Mouse (Mus musculus): Measurements from ENCODE around the gene Stk39. TPM values are rescaled to one million over a fixed set of nuclear protein-coding genes. Genes with fewer than 3 reads are reported as not detected.
A peak's percentile ranks its signal among the peaks of the same experiment; 100 is the strongest.

Gene Stk39
- polyA plus RNA-seq, 1 experiment from 2014 or later, result 11.8 TPM

DNA sequence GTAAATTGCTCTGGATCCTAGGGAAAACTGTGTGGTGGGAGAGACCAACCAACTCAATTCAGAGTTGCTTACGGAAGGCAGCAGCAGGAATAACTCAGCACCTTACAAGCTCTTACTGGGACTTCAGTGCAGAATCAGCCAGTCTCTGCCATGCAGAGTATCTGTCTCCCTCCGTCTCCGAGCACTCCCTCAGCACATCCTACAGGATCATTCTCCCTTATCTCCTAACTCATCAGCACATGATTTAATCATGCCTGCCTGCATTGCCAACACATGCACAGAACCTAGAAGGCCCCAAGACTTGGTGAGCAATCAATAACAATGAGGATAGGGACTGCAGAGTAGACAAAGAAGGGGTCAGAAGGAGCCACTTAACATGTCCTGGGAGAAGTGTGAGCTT, 2.6 kb downstream of the Stk39 start:
- peaks cover 8% of the 10 kb centered on the region; the same call in 1 of the 2 replicates for H3K4me1 ChIP-seq (ENCODE audit: insufficient read depth, low read depth, low read length)
- no peak overlapping the region for H3K4me3 ChIP-seq (ENCODE audit: low read depth, low read length)
- H3K27ac ChIP-seq (ENCODE audit: low read length), result no peak overlapping the region
- H3K27me3 ChIP-seq (replicated peaks; ENCODE audit: insufficient read depth, low read length), result no peaks in the 10 kb centered on the region
- WGBS, result 96% methylated on average over 3 of the region's 3 CpGs
- no peak for TF ChIP-seq CTCF (IDR thresholded peaks at IDR 0.05)
- no peak for TF ChIP-seq EP300 (IDR thresholded peaks at IDR 0.05)
- H3K4me2 ChIP-seq (replicated peaks; ENCODE audit: low read depth, low read length), result no peak overlapping the region
- no peak overlapping the region for H3K9ac ChIP-seq (replicated peaks; ENCODE audit: low read depth)
- no peak for ATAC-seq
- no peak for DNase-seq (ENCODE audit: low spot score)
- H3K36me3 ChIP-seq (ENCODE audit: insufficient read depth, low read length), result no peaks in the 10 kb centered on the region
- no peaks in the 10 kb centered on the region for H3K9me3 ChIP-seq (ENCODE audit: low read length)

DNA sequence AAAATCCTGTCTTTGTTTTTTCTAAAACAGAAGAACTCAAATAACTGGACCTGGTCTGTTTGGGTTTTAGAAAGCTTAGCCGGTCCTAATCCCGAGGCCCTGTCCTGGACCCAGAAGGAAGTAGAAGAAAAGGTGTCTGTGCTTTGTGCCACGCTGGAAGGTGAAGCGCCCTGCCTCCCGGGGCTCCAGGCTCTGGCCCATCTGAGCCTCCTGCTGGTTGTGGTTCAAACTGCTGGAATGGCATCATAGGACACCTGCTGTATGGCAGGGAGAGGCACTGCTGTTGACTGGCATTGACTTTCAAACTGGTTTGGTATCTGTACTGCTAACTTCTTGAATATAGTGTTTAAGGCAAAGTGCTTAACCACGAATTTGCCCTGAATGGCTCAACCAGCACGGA, 3.4 kb downstream of the Stk39 start:
- WGBS, result 51% methylated on average over 7 of the region's 7 CpGs
- ATAC-seq (no peak), DNase-seq (ENCODE audit: low spot score) (peak; percentile 69)
- no peak overlapping the region for H3K4me3 ChIP-seq (ENCODE audit: low read depth, low read length)
- no peaks in the 10 kb centered on the region for H3K36me3 ChIP-seq (ENCODE audit: insufficient read depth, low read length)
- peaks cover 8% of the 10 kb centered on the region; the same call in 1 of the 2 replicates for H3K4me1 ChIP-seq (ENCODE audit: insufficient read depth, low read depth, low read length)
- no peak overlapping the region for H3K27ac ChIP-seq (ENCODE audit: low read length)
- H3K27me3 ChIP-seq (replicated peaks; ENCODE audit: insufficient read depth, low read length), result no peaks in the 10 kb centered on the region
- TF ChIP-seq CTCF (IDR thresholded peaks at IDR 0.05) (peak; percentile 75), EP300 (IDR thresholded peaks at IDR 0.05) (no peak)
- no peak overlapping the region for H3K4me2 ChIP-seq (replicated peaks; ENCODE audit: low read depth, low read length)
- H3K9me3 ChIP-seq (ENCODE audit: low read length), result no peaks in the 10 kb centered on the region
- H3K9ac ChIP-seq (replicated peaks; ENCODE audit: low read depth), result no peak overlapping the region

DNA sequence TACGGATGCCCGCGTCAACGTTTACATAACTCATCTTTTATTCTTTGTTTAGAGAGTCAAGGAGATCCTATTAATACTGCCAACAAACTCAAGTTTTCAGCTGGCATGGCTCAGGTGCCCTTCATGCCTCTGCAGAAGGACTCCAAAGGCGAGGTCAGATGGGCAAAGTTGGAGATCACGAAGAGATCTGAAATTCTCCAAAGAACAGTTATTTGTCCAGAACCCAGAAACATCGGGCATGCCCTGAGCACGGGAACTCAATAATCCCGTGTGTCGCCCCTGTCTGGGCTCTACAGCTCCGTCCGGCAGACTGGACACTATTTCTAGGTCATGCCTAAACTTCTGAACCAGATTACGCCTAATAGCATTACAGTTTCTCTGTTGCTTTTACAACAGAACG, 3.8 kb downstream of the Stk39 start:
- DNase-seq (ENCODE audit: low spot score) (no peak), ATAC-seq (no peak)
- 74% methylated on average over 14 of the region's 14 CpGs for WGBS
- H3K27ac ChIP-seq (ENCODE audit: low read length), result no peak overlapping the region
- no peaks in the 10 kb centered on the region for H3K36me3 ChIP-seq (ENCODE audit: insufficient read depth, low read length)
- H3K27me3 ChIP-seq (replicated peaks; ENCODE audit: insufficient read depth, low read length), result no peaks in the 10 kb centered on the region
- H3K4me1 ChIP-seq (ENCODE audit: insufficient read depth, low read depth, low read length), result peaks cover 8% of the 10 kb centered on the region; the same call in 1 of the 2 replicates
- H3K4me3 ChIP-seq (ENCODE audit: low read depth, low read length), result no peak overlapping the region
- TF ChIP-seq EP300 (IDR thresholded peaks at IDR 0.05), result no peak
- no peak for TF ChIP-seq CTCF (IDR thresholded peaks at IDR 0.05)
- H3K9ac ChIP-seq (replicated peaks; ENCODE audit: low read depth), result no peak overlapping the region
- no peak overlapping the region for H3K4me2 ChIP-seq (replicated peaks; ENCODE audit: low read depth, low read length)
- no peaks in the 10 kb centered on the region for H3K9me3 ChIP-seq (ENCODE audit: low read length)

DNA sequence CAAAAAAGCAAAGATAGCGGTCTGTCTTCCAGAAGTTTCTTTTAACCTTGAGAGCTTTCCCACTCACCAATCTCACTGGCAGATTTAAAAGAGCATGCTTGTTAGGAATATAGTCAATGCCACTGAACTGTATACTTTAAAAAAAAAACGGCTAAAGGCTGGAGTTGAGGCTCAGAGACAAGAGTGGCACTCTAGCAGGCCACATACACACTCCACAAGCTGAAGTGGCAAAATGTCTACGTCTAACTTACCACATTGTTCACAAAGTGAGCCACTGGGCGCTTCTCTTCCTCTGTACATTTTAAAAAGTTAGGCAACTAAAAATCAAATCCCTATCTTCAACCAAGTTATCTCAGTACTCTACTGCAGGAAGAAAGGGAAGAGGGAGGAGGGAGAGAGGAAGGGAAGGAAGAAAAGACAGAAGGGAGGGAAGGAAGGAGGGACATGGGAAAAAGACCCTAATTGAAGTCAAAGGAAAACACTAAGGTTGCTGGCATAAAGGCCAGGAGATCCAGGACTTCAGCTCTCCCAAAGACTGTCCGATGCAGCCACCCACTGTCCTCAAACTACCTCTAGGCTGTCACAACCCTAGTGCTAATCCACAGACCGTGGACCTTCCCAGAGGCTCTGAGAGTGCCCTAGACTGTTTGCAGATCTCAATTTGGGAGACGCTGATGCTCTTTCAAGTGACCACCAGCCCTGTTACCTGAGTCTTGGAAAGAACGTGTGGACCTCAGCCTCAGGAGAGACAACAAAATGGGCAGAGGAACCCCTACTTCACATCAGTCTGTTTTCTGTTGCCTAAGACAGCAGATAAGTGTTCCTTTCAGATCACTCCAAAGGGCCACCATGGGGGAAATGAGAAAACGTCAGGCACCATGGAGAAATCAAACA, 4.7 kb downstream of the Stk39 start:
- Histone ChIP-seq H3K9ac (replicated peaks; ENCODE audit: low read depth) (no peak overlapping the region), H3K9me3 (ENCODE audit: low read length) (no peaks in the 10 kb centered on the region), H3K4me2 (replicated peaks; ENCODE audit: low read depth, low read length) (peak overlapping the region; percentile 21; the same call in 1 of the 2 replicates), H3K27me3 (replicated peaks; ENCODE audit: insufficient read depth, low read length) (no peaks in the 10 kb centered on the region), H3K36me3 (ENCODE audit: insufficient read depth, low read length) (no peaks in the 10 kb centered on the region), H3K4me3 (ENCODE audit: low read depth, low read length) (no peak overlapping the region), H3K4me1 (ENCODE audit: insufficient read depth, low read depth, low read length) (peaks cover 8% of the 10 kb centered on the region; the same call in 1 of the 2 replicates), H3K27ac (ENCODE audit: low read length) (peak overlapping the region; percentile 66)
- peak; percentile 77 for DNase-seq (ENCODE audit: low spot score)
- WGBS, result 53% methylated on average over 9 of the region's 9 CpGs
- TF ChIP-seq EP300 (IDR thresholded peaks at IDR 0.05) (peak; percentile 55; the same call in 1 of the 2 replicates), CTCF (IDR thresholded peaks at IDR 0.05) (no peak)
- peak; percentile 46 for ATAC-seq

DNA sequence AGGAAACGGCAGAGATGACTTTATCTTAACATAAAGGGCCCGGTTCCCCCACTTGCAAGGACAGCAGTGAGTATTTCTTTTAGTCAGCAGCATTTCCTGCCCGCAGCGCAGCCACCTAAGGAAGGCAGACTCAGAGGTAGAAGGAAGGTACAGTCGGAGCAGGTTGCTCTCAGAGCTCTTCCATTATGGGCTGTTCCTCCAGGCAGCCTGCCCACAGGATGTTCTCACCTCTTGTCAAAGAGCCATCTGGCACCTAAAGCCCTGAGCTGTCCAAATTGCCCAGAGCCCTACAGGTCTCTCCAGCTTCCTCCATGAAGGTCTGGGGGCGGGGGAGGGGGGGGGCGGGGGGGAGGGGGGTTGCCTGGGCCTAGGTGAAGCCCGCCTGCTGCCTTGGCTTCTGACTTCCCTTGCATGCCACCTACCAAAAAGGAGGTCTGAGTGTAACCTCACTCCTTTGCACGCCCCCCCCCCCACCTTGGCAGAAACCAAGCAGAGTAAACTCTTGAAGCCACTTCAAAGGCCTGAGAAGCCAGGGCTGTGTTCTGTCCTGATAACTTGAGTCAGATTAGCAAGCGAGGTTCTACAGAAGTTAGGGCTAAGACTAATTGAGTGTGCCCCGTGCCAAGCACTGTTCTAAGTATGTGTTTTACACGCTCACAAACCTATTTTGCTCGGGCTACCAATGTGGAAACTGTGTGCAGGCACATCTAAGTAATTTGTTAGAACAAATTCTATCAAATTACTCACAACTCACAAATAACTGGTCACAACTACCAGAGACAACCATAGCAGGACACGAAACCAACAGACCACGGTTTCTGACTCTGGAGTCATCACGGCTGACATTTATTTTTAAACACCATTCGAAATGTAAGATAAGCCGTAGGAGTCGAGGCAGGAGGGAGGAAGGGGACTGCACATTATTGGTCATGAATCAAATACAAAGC, 5.7 kb downstream of the Stk39 start:
- Histone ChIP-seq H3K4me2 (replicated peaks; ENCODE audit: low read depth, low read length) (peak overlapping the region; percentile 21; the same call in 1 of the 2 replicates), H3K27ac (ENCODE audit: low read length) (peak overlapping the region; percentile 71), H3K9ac (replicated peaks; ENCODE audit: low read depth) (no peak overlapping the region), H3K9me3 (ENCODE audit: low read length) (no peaks in the 10 kb centered on the region), H3K36me3 (ENCODE audit: insufficient read depth, low read length) (no peaks in the 10 kb centered on the region), H3K27me3 (replicated peaks; ENCODE audit: insufficient read depth, low read length) (no peaks in the 10 kb centered on the region), H3K4me1 (ENCODE audit: insufficient read depth, low read depth, low read length) (peaks cover 8% of the 10 kb centered on the region; the same call in 1 of the 2 replicates), H3K4me3 (ENCODE audit: low read depth, low read length) (no peak overlapping the region)
- TF ChIP-seq EP300 (IDR thresholded peaks at IDR 0.05) (peak; percentile 56; the same call in 1 of the 2 replicates), CTCF (IDR thresholded peaks at IDR 0.05) (no peak)
- DNase-seq (ENCODE audit: low spot score) (peak; percentile 82), ATAC-seq (peak; percentile 76)
- 33% methylated on average over 17 of the region's 19 CpGs for WGBS

All from lung, postnatal 0 days (tissue).